Mouse (Mus musculus): Measurements from ENCODE around the gene Camk2d.

Gene Camk2d

GRCm38 (mm10) chr3:126656173-126656572 is 60.1 kb downstream of the Camk2d start:
- no peak for DNase-seq

GRCm38 (mm10) chr3:126657895-126658294 is 61.8 kb downstream of the Camk2d start:
- no peak for DNase-seq

DNA sequence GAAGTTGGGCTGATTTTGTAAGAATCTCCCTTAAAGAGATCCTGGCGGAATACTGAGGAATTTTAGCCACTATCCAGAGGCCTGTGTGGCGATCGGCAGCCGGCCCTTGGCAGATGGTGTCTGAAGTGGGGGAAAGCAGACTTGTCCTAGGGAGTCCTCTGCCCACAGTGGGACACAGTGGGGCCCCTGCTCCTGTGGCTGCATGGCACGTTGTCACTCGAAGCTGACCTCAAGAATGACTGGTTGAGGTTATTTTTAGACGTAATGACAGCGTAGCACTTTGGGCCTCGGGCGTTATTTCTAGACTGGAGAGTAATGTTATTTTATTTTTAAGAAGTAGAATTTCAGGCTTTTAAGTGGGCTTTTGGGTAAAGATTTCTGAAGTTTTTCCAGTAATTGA is 62.7 kb downstream of the Camk2d start:
- DNase-seq = no peak

DNA sequence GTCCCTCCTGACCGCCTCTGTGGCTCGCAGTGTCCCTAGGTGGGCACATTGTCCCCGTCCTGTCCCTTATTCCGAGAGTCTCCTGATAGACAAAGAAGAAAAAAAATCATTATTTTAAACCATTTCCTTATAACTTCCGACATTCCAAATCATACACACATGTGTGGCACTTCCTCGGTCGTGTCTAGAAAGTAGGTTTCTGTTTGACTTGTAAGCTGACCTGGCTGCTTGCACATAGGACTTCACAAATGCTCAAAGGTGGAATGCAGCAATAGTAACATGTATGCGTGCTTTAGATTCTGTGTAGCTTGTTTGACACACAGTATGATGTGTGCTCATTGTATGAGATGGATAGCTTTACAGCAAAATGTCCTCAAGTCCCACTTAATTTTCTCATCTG is 63.1 kb downstream of the Camk2d start:
- DNase-seq = no peak

DNA sequence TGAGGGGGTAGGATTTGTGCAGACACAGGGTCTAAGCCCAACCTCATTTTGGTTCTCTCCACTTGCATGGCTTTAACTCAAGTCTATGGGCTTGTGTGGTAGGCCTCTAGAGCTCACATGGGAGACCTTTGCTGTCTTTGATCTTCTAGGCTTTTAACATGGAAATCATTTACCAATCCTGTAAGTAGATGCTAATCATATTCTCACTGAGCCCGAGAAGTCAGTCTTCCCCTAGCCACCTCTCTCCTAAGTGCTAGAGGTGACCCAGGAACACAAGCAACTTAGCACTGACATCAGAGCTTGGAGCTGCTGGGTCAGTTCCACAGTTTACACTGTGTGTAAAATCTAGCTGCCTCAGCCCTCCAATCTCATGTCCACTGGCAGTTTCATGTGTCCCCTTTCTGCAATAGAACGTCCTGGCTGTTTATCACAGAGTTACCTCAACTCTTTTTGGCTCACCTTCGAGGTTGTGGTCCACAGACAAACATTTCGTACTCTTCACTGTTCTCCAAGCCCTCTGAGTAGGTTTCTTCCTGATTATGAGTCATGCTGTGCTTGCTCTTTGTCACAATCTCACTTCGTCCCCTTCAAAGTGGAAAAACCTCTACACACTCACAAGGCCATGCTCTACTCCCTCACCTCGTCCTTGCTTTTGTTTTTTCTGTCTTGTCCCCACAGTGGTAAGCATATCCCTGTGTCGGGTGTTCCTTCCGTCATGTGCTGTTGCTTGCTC is 63.9 kb downstream of the Camk2d start:
- peak; percentile 59 for DNase-seq

DNA sequence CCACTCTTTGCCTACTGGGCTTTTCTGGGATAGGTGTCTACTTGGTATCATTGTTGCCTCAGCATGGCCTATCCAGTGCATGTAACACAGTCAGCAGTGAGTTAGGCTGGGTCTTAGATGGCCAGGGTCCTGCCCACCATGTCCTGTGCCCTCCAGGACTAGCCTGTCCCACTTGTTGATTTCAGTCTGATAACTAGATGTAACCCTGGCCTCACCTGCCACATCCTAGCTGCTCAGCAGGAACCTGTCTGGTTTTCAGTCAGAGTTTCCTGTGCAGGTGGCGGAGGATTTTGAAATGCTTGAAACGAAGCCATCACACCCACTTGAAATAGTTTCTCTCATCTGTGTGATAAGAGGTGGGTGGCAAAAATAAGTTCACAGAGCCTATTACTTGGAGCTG is 64.5 kb downstream of the Camk2d start:
- no peak for DNase-seq

DNA sequence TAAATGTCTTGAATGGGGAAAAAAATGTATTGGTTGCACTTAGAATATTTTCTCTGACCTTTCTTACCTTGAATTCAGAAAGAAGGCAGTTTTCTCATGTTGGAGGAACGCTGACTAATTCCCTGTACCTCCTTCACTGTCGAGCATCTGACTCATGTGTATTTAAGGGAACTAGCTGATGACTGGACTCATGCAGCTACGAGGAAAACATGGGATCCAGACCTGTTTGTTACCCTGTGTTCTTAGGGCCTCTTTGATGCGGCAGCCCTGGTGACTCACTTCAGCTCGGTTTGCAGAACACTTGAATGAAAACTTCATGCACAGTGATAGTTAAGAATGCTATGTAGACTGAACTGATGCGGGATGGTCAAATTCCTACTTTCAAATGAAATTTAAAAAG is 64.9 kb downstream of the Camk2d start:
- no peak for DNase-seq

- DNase-seq = no peak
Observed at GRCm38 (mm10) chr3:126661920-126662319, 65.8 kb downstream of the Camk2d start.

- no peak for DNase-seq
Observed at GRCm38 (mm10) chr3:126663436-126663835, 67.3 kb downstream of the Camk2d start.

- DNase-seq = no peak
Observed at GRCm38 (mm10) chr3:126665866-126666265, 69.8 kb downstream of the Camk2d start.

- no peak for DNase-seq
Observed at GRCm38 (mm10) chr3:126667019-126667418, 70.9 kb downstream of the Camk2d start.

DNA sequence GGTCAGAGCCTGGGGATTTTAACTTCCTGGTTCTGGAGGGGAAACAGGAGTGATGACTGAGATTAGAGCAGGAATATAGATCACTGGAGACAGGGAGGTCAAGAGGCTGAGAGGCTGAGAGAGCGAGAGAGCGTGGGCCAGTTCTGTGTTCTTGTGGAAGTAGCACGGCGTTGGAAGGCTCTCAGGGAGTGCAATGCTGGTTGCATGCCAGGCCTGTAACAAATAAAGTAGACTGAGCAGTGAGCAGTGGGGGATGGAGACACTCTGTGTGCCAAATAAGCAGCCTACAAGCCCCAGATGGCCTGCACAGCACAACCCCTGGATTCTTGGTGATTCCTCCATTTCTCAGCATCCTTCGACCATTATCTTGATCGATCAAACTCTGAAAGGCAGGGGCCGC is 71.3 kb downstream of the Camk2d start:
- peak; percentile 60 for DNase-seq

GRCm38 (mm10) chr3:126668123-126668522 is 72.0 kb downstream of the Camk2d start:
- DNase-seq = peak; percentile 19

- no peak for DNase-seq
Observed at GRCm38 (mm10) chr3:126668692-126669091, 72.6 kb downstream of the Camk2d start.

DNA sequence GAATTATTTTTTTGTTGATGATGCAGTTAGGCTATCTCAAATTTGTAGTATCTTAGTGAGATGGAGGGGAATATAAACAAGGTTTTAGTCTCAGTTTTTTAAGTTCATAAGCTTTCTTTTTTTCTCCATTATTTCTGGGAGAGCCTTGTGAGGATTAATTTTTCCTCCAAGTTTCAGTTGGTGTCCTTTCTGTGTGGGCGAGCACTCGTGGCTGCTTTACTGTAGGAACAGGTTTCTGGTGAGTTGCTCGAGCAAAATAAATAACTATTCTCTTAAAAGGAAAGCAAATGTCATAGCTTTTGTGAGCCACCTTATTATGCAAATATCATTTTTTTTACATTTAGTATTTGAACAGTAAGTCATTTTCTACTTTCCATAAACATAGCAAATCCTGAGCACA is 74.3 kb downstream of the Camk2d start:
- no peak for DNase-seq

GRCm38 (mm10) chr3:126671292-126671691 is 75.2 kb downstream of the Camk2d start:
- DNase-seq = peak; percentile 15

GRCm38 (mm10) chr3:126681051-126681450 is 84.9 kb downstream of the Camk2d start:
- no peak for DNase-seq

DNA sequence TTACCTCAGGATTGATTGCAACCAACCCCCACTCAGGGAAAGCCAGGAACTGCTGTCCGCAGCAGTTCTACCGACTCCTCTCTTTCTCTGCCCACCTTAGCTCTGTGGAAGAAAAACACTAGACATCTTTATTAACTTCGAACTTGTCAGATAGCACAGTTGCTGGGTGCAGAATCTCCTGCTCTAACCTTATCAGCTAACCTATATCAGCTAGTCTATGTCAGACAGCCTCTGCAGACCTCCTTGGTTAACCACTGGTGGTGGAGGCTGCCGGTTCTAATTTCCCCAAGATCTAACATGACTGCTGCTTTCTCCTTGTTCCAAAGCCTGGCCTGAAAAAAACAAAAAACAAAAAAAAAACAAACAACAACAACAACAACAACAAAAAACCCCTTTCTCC is 85.9 kb downstream of the Camk2d start:
- DNase-seq = no peak

GRCm38 (mm10) chr3:126685363-126685762 is 89.3 kb downstream of the Camk2d start:
- no peak for DNase-seq

GRCm38 (mm10) chr3:126687150-126687549 is 91.0 kb downstream of the Camk2d start:
- no peak for DNase-seq

- DNase-seq = no peak
Observed at GRCm38 (mm10) chr3:126688516-126688915, 92.4 kb downstream of the Camk2d start.

GRCm38 (mm10) chr3:126690627-126691505 is 94.8 kb downstream of the Camk2d start:
- peak; percentile 39 for DNase-seq

DNA sequence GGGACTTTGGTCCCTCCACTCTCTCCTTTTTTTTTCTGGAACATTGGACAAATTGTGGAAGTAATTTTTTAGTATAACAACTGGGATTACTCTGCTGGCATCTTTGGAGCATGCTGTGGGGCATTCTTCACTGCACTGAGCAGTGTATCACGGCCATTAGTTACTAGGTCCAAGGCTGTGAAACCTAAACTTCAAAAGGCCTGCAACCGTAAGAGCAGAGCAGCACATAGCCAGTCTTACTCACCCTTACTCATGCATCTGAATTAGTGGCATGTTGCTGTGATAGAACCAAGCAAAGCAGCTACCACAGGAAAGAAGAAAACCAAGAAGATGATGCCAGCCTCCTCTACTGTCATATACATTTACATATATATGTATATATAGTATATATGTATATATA is 95.5 kb downstream of the Camk2d start:
- DNase-seq = no peak

GRCm38 (mm10) chr3:126692797-126693196 is 96.7 kb downstream of the Camk2d start:
- peak; percentile 18 for DNase-seq
